Mouse (Mus musculus) megakaryocyte-erythroid progenitor cell, adult 5 weeks (primary cell): ENCODE data around the gene Mmp9. TPM values are rescaled to one million over a fixed set of nuclear protein-coding genes. Genes with fewer than 3 reads are reported as not detected.

Experiments
- polyA plus RNA-seq: library from polyadenylated mRNA; stranded (reverse); fragments of >175 nt; gene quantifications from 2 replicates; pipeline ENCODE4 v1.2.3, GENCODE M21; 2012

The Mmp9 gene
- polyA plus RNA-seq: 6.3 and 27.6 TPM in 2 replicates

DNA sequence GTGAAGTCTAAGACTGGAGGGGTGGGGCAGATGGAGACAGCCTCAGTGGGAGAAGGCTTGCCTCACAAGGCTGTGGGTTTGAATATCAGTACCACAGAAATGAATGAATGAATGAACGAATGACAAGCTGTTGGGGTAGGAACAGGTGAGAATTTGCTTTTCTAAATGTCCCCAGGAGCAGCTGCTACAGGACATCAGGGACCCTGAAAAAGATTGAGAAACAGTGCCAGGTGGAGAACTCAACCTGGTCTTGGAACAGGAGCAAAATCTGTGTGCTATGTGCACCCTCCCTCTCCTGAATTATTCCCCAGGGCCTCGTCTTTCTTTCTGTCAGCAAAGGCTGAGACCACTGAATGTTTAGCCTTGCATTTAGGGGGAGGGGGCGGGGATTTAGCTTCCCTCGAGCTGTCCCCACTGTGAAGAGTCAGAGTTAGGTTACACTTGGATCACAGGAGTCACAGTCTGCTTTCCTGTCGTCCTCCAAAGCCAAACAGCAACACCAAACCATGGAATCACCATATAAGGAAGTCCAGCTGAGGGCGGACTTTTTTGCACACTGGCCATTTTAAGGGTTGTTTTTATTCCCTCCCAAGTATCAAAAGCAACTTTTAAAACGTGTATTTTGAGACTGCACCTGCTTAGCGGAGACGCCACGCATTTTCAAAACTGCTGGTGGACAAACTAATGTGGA, at the start of gene Mmp9:
Gene Mmp9 (plus strand): TSS at position 641 of the 691 bp plus-strand sequence.

DNA sequence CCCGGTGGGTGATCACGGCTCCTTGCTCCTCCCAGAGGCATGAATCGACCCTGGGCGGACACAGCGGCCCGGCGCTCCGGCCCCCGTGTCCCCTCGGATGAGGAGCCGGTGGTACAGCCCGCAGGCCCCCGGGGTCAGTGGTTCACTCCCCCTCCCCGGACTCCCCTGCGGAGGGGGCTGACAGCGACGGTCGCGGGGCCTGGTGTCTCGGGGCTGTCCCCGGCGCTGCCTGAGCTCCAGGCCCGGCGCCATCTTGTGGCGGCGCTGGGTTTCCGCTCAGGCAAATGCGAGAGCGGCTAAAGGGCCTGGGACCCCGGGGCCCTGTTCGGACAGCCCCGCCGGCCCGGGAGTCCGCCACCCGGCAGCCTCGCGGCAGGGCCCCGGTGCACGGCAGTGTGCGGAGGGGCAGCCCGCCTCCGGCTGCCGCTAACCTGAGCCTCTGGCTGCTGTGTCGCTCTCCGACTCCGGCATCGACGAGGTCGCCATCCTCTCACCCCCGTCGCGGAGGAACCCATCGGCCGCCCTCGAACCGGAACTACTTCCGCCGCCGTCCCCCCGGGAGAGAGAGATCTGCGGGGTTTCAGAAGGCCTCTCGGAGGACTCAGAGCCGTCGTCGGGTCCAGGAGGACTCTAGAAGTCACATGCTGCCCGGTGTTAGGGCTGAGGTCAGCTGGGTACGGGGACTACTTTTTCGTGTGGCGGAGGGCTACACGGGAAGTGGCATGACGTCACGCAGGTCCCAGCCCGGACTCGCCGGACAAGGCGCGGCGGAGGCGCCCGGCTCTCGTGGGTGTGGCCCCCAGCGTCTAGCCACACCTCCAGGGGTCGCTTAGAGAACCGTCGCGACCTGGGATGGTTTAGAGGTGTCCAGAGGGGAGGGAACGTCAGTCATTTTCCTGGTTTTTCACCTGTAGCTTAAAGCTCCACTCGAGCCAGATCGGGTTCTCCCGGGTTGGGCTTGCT, 29.2 kb upstream of the Mmp9 start, which contains the start of gene Zfp335:
Gene Zfp335 (minus strand): TSS at position 672 of the 963 bp plus-strand sequence.

DNA sequence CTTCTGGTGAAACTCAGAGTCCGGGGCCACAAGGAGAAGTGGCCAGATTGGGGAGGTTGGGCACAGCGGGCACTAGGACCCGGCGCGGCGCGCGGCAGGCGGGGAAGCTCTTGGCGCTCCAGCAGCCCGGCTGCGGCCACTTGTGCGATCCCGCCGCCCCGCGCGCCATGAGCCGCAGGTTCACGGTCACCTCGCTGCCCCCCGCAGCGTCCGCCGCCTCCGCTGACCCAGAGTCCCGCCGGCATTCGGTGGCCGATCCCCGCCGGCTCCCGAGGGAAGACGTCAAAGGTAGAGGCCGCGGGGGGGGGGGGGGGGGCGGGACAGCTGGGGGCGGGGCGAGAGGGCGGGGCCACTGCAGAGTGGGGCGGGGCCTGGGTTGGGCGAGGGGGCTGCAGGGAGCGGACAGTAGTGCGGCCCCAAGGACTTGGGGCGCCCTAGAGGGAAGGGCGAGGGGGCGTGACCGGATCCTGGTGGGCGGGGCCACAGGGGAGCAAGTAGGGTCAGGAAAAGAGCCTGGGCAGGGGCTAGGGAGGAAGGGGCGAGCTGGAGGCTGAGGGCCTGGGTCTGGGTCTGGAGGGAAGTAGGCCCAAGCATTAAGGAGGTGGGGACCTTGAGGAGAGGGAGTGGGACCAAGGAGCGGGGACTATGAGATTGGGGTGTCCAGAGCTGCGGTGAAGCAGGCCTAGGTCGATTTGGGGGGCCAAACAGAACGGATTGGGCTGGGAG, 20.3 kb downstream of the Mmp9 start, which contains the start of gene Slc12a5:
Gene Slc12a5 (plus strand): TSS at position 87 of the 726 bp plus-strand sequence.

Other genes with a start within 250 kb of the Mmp9 start
- gene Spint4, start 242.3 kb upstream of the Mmp9 start, polyA plus RNA-seq: not detected in 2 replicates
- not detected in 2 replicates for gene Spint5, start 225.5 kb upstream of the Mmp9 start, polyA plus RNA-seq
- not detected in 2 replicates for gene Wfdc3, start 194.8 kb upstream of the Mmp9 start, polyA plus RNA-seq
- gene Dnttip1, start 194.8 kb upstream of the Mmp9 start, polyA plus RNA-seq: 90.1 and 113 TPM in 2 replicates
- 64.0 and 94.6 TPM in 2 replicates for gene Ube2c, start 170.9 kb upstream of the Mmp9 start, polyA plus RNA-seq
- gene Tnnc2, start 160.8 kb upstream of the Mmp9 start, polyA plus RNA-seq: not detected in 2 replicates
- gene Snx21, start 155.0 kb upstream of the Mmp9 start, polyA plus RNA-seq: 5.4 and 5.6 TPM in 2 replicates
- 62.8 and 69.5 TPM in 2 replicates for gene Acot8, start 135.9 kb upstream of the Mmp9 start, polyA plus RNA-seq
- gene Zswim3, start 135.7 kb upstream of the Mmp9 start, polyA plus RNA-seq: 0.36 and 0.44 TPM in 2 replicates
- gene Zswim1, start 118.1 kb upstream of the Mmp9 start, polyA plus RNA-seq: 20.6 and 27.7 TPM in 2 replicates
- 0.21 and 0.23 TPM in 2 replicates for gene Spata25, start 112.2 kb upstream of the Mmp9 start, polyA plus RNA-seq
- 364 and 538 TPM in 2 replicates for gene Ctsa, start 107.9 kb upstream of the Mmp9 start, polyA plus RNA-seq
- gene Neurl2, start 107.3 kb upstream of the Mmp9 start, polyA plus RNA-seq: 3.5 and 4.1 TPM in 2 replicates
- 0.16 and 0.51 TPM in 2 replicates for gene Pltp, start 83.1 kb upstream of the Mmp9 start, polyA plus RNA-seq
- gene Pcif1, start 61.5 kb upstream of the Mmp9 start, polyA plus RNA-seq: 144 and 161 TPM in 2 replicates
- gene Zfp335, start 29.0 kb upstream of the Mmp9 start, polyA plus RNA-seq: 51.0 and 59.7 TPM in 2 replicates
- 0.61 and 1.1 TPM in 2 replicates for gene Slc12a5, start 20.0 kb downstream of the Mmp9 start, polyA plus RNA-seq
- 33.9 and 36.3 TPM in 2 replicates for gene Ncoa5, start 94.1 kb downstream of the Mmp9 start, polyA plus RNA-seq
- 0.12 and 0.43 TPM in 2 replicates for gene Cd40, start 114.8 kb downstream of the Mmp9 start, polyA plus RNA-seq
- gene 1700025C18Rik, start 150.0 kb downstream of the Mmp9 start, polyA plus RNA-seq: not detected in 2 replicates